Mouse (Mus musculus) spleen, postnatal 36 days (tissue): Measurements from ENCODE around the gene Hmgb2.
"Not testable (repeated sequence)": the region's sequence is repeated elsewhere in the genome, so short reads cannot be mapped to it uniquely, and the experiment has no call there.

Experiments
- DNase-seq, 2 experiments: peaks; one replicate each; pipeline ENCODE4 v3.0.0; 2022; ENCODE audit warnings: low spot score in 2 of 2, mixed read lengths in 1 of 2

Hmgb2 gene

DNA sequence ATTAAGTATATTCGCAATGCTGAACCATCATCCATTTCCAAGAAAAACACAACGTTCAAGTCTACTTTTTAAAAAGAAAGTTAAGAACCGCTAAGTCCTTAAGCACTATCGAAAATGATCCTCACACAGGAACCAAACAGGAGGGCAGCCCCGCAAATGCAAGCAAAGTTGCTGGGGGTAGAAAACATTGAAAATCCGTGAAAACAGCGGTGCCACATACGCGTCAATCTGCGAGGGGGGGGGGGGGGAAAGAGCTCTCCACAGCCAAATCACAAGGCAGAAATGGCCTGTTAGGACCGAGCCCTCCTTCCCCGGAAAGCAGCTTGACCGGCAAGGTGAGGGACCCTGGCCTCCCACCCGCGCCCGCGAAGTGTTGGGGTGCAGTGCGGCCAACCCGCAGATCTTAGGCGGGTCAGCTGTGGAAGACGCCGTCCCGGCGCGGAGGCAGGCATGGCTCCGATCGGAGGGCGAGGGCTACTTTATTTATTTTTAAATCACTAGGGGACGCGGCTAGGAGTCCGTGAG lies 854 bp upstream of the Hmgb2 start:
- DNase-seq, result peak in 1 of 2 experiments; percentile 35

GRCm38 (mm10) chr8:57512141-57513056 lies 692 bp downstream of the Hmgb2 start:
- peak; percentile 11 to 28 for DNase-seq

DNA sequence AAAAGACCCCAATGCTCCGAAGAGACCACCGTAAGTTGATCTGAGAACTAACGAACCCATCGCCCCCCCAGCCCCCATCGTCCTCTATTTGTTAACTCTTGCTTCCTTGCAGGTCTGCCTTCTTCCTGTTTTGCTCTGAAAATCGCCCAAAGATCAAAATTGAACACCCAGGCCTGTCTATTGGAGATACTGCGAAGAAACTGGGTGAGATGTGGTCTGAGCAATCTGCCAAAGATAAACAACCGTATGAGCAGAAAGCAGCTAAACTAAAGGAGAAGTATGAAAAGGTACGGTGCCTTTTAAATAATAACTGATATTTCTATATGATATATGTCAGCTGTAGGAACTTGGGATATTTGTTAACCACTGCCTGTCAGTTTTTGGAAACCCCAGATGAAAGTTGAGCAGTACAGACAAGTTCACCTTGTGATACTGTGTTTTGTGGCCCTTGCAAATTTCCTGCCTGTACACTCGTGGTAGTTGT lies 1.5 kb downstream of the Hmgb2 start:
- not testable (repeated sequence) for DNase-seq

GRCm38 (mm10) chr8:57516685-57517084 lies 5.0 kb downstream of the Hmgb2 start:
- not testable (repeated sequence) for DNase-seq

GRCm38 (mm10) chr8:57517723-57518122 lies 6.0 kb downstream of the Hmgb2 start:
- no peak for DNase-seq

- DNase-seq, result no peak
Measured at GRCm38 (mm10) chr8:57520186-57520786, 8.6 kb downstream of the Hmgb2 start.

DNA sequence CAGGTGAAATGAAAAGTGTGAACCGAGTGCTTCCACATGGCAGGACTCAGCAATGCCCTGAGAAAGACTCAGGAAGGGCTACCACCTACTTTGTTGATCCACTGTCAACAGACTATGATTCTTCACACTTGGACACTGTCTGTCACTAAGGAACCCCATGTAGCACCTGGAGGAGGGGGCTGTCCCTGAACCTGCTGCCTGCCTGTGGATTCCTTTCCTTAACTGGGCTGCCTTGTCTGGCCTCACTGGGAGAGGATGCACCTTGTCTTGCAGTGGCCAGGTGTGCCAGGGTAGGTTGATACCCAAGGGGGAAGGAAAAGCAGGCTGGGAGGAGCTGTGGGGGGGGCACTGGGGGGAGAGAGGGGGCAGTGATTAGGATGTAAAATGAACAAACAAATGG lies 16.3 kb downstream of the Hmgb2 start:
- DNase-seq, result no peak

- no peak for DNase-seq
Measured at GRCm38 (mm10) chr8:57530238-57530637, 18.5 kb downstream of the Hmgb2 start.

- DNase-seq, result peak; percentile 71 to 80
Measured at GRCm38 (mm10) chr8:57530666-57531349, 19.1 kb downstream of the Hmgb2 start.

DNA sequence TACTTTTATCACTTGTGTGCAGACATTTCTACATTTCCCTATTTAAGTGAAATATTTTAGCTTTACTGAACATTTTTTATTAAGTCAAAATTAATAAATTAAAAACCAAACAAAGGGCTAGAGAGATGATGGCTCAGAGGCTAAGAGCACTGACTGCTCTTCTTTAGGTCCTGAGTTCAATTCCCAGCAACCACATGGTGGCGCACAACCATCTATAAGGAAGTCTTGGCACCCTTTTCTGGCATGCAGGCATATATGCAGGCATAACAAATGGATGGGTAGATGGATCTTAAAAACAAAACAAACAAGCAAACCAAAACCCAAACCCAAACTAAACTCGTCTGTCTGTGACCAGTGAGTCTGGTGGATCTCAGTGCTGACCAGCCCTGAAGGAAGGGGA lies 20.5 kb downstream of the Hmgb2 start:
- no peak for DNase-seq

DNA sequence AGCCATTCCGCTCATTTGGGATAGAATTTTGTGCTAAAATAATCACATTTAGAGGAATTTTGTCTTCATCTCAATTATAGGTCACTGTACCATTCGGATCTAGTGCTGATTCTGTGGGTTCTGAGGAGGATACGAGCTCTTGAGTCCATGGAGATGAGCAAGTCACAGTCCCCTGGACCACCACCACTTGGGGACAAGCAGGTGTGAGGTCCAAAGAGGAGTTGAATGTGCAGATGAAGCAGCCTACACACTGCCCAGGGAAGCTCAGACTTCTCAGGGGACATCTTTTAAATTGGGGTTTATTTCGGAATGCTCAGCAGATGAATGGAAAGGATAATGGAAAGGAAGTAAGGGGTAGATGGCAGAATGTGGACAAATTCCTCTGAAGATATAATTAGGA lies 21.4 kb downstream of the Hmgb2 start:
- no peak for DNase-seq

GRCm38 (mm10) chr8:57534495-57534894 lies 22.8 kb downstream of the Hmgb2 start:
- no peak for DNase-seq

- no peak for DNase-seq
Measured at GRCm38 (mm10) chr8:57536167-57536566, 24.5 kb downstream of the Hmgb2 start.

DNA sequence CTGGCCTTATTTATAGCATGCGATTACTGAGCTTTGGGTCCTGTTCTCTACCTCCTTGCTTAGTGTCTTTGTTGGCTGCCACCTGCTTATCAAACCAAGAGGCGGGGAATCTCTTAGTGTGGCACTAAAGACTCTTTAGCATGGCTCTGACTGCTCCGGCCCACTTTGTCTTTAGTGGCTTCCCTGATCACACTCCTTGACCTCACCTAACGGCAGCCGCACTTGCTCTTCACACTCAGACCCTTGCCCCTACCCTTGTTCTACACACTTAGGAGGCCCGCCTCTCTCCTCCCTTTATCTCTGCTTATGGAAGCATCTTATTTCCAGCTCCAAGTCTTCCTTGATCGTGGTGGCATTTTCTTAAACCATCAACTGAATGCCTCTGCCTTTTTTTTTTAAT lies 26.9 kb downstream of the Hmgb2 start:
- no peak for DNase-seq

- peak; percentile 31 to 54 for DNase-seq
Measured at GRCm38 (mm10) chr8:57540110-57540838, 28.6 kb downstream of the Hmgb2 start.

DNA sequence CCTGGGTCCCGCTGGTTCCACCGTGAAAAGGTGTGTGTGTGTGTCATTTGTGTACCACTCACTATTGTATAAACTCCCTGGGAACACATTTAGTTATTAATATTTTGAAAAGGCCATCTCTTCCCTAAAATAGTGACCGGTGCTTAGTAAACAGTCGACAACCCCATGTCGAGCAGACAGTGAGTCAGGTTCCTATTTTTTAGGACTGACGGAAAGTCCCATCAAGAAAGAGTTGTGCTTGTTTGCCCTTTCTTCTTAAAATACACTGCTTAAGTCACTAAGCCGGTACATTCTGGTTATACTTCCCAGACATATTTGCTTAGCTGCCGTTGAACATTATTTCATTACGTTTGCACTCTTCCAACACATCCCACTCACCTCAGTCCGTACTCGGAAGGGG lies 29.2 kb downstream of the Hmgb2 start:
- no peak for DNase-seq

DNA sequence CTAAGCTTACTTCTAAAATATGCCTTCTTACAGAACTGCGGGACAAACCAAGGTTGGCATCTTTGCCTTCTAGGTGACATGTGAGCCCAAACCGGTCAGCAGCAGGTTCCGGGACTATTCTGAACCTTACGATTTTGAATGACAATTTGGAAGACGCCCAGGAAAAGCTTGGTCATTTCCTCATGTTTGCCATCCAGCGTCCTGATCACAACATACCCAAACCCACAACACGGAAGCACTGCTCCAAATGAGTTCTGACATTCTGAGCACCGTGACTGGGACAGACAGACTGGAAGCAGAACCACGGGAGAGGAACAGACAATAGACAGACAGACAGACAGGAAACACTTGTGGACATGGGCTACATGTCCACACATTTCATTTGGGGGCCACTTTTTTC lies 29.7 kb downstream of the Hmgb2 start:
- no peak for DNase-seq

DNA sequence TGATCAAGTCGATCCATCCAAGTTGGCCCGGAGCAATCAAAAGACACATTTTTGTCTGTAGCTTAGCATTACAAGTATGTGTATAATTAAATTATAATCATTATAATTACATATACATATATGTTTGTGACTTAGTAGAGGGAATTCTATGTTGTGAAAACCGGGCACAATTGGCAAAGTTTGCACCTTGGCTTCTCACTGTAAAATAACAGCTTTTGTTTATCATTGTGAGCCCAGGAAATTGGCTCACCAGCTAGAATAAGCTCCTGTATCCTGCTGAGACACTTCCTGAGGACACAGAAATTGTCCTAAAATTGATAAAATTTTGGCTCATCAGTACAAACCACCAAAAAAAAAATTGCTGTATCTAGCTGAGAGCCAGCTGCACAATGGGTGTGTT lies 34.7 kb downstream of the Hmgb2 start:
- DNase-seq, result no peak

DNA sequence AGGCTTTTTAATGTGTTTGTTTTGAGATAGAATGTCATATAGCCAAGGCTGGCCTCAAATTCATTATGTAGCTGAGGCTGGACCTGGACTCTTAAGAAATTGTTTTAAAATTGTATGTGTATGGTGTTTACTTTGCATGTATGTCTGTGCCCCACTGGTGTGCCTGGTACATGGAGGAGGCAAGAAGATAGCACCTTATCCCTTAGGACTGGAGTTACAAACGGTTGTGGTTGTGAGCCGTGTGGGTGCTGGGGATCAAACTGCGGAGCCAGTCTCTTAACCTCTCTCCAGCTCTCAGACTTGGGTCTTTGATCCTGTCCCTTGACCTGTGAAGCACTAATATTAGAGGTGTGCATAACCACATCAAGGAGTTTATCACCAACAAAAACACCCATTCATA lies 35.1 kb downstream of the Hmgb2 start:
- DNase-seq, result no peak

GRCm38 (mm10) chr8:57547581-57547980 lies 35.9 kb downstream of the Hmgb2 start:
- no peak for DNase-seq
